Comparison of ENCODE assay signal across 15 mouse cellular contexts in the genomic region with DNA sequence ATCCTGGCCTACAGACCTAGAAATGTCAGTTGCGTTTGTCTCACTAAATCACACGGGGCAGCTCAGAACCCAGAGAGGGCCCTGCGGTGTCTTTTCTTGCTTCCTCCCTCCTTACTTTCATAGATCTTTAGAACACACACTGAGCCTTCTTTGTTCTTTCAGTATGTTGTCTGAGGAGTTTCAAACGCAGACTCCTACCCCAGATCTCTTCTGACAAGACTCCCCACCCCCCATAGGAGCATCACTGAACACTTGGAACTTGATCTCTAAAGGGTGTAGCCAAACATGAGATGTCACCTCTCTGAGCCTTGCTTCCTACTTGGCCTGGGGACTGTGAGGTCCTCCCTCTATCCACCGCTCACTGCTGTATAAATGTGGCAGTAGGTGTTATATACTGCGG.
DNase-seq lines count a peak whose midpoint lies in the region; TF ChIP-seq lines count a peak whose summit lies in the region.
"Had no signal": no experiment of that assay in that cellular context is flagged by ENCODE, and none has a peak within 500 bp of the region (broad histone marks: within the 10 kb centered on the region; RNA-seq: fewer than 3 reads in every experiment).

No protein-coding gene starts in this region.

- no peaks in the 10 kb centered on the region for H3K4me1 ChIP-seq in lung, adult 2 months (ENCODE audit: control insufficient read depth, insufficient read depth, low read length)
- peaks cover 53% of the 10 kb centered on the region for H3K4me1 ChIP-seq in embryonic facial prominence, embryonic 10.5 days

- peaks cover 40% of the 10 kb centered on the region for H3K36me3 ChIP-seq in embryonic facial prominence, embryonic 10.5 days (replicated peaks)

- H3K9me3 ChIP-seq in embryonic facial prominence, embryonic 10.5 days: peaks cover 12% of the 10 kb centered on the region

- no peak overlapping the region for H3K4me3 ChIP-seq in lung, adult 2 months (replicated peaks; ENCODE audit: extremely low read depth, low read depth, low read length)
- no peak overlapping the region for H3K4me3 ChIP-seq in embryonic facial prominence, embryonic 10.5 days
- H3K4me3 ChIP-seq: lung, embryonic 15.5 days; neural tube, embryonic 12.5 days had no signal

- no peaks in the 10 kb centered on the region for H3K27me3 ChIP-seq in embryonic facial prominence, embryonic 10.5 days (replicated peaks; ENCODE audit: low read depth, poor library complexity, severe bottlenecking)
- H3K27me3 ChIP-seq: neural tube, embryonic 12.5 days had no signal

- H3K27ac ChIP-seq in embryonic facial prominence, embryonic 10.5 days (replicated peaks): peak overlapping the region; percentile 24; the same call in 1 of the 2 replicates
- H3K27ac ChIP-seq: lung, embryonic 15.5 days; neural tube, embryonic 12.5 days had no signal

- TF ChIP-seq CTCF in lung, adult 2 months (IDR thresholded peaks at IDR 0.05; ENCODE audit: insufficient read depth, low read length): no peak

- TF ChIP-seq POLR2A in lung, adult 2 months (IDR thresholded peaks at IDR 0.05; ENCODE audit: borderline replicate concordance, extremely low read depth, low read depth, low read length): no peak

- 76% methylated on average over 6 of the region's 6 CpGs for WGBS in lung, adult 2 months
- WGBS in embryonic facial prominence, embryonic 10.5 days: 70% methylated on average over 6 of the region's 6 CpGs

- peak; percentile 10 for DNase-seq in lung, postnatal 25 days (ENCODE audit: low spot score)
- no peak for DNase-seq in lung, adult 2 months
- peak; percentile 74 for DNase-seq in CD8-positive naive resting alpha-beta T cell, adult 2 months (ENCODE audit: low read depth in 2 of 2, low spot score in 2 of 2)
- DNase-seq in embryonic facial prominence, embryonic 10.5 days (ENCODE audit: low spot score): no peak
- DNase-seq in naive thymus-derived CD4-positive, alpha-beta T cell, adult 2 months (ENCODE audit: low read depth): peak; percentile 91
- DNase-seq in right cerebral cortex, postnatal 25 days: no peak
- DNase-seq in frontal cortex, adult 2 months (ENCODE audit: extremely low spot score in 1 of 2, low spot score in 1 of 2): no peak
- DNase-seq: adrenal gland, postnatal 36 days; heart, adult 18-20 months; heart, postnatal 4 days; kidney, adult 11 months; kidney, postnatal 36 days; liver had no signal

Comparison
In these comparisons a context has a peak if more than half of its experiments do, and no peak if none do; other contexts are left out.
1. DNase-seq: peak in lung, postnatal 25 days (single experiment), CD8-positive naive resting alpha-beta T cell, adult 2 months (2 of 2) and naive thymus-derived CD4-positive, alpha-beta T cell, adult 2 months (single experiment); none in lung, adult 2 months (single experiment), embryonic facial prominence, embryonic 10.5 days (single experiment), right cerebral cortex, postnatal 25 days (single experiment) and frontal cortex, adult 2 months (0 of 2).